Mouse (Mus musculus) hindbrain, embryonic 13.5 days (tissue): ENCODE data around the gene Slamf9. TPM values are rescaled to one million over a fixed set of nuclear protein-coding genes. Genes with fewer than 3 reads are reported as not detected.

Experiments
- ATAC-seq: fragments of 200-750 bp; cut with Nextera tagmentation; 2 replicates; pipeline ENCODE4 v1.8.0; 2017; ENCODE audit warnings: moderate TSS enrichment; ENCODE audit not compliant: low FRiP score
- H3K27ac ChIP-seq: fragments of 300-500 bp; sonication (generic); 2 replicates; pipeline ENCODE4 v1.5.1; 2015; ENCODE audit warnings: inconsistent platforms, mild to moderate bottlenecking, moderate library complexity
- H3K27me3 ChIP-seq: fragments of 300-500 bp; sonication (generic); 2 replicates; pipeline ENCODE4 v1.6.1; 2015; ENCODE audit warnings: mild to moderate bottlenecking, inconsistent platforms
- H3K36me3 ChIP-seq: fragments of 300-500 bp; sonication (generic); 2 replicates; pipeline ENCODE4 v1.6.1; 2015; ENCODE audit warnings: mild to moderate bottlenecking, inconsistent platforms
- H3K4me1 ChIP-seq: fragments of 300-500 bp; sonication (generic); replicated peaks from 2 replicates; pipeline ENCODE4 v1.6.1; 2015; ENCODE audit warnings: inconsistent platforms
- H3K4me2 ChIP-seq: fragments of 300-500 bp; sonication (generic); 2 replicates; pipeline ENCODE4 v1.6.1; 2015; ENCODE audit warnings: inconsistent platforms, mild to moderate bottlenecking, moderate library complexity
- H3K4me3 ChIP-seq: fragments of 300-500 bp; sonication (generic); 2 replicates; pipeline ENCODE4 v1.5.1; 2015; ENCODE audit warnings: mild to moderate bottlenecking, inconsistent platforms
- H3K9ac ChIP-seq: fragments of 300-500 bp; sonication (generic); 2 replicates; pipeline ENCODE4 v1.6.1; 2015; ENCODE audit warnings: mild to moderate bottlenecking, inconsistent platforms
- H3K9me3 ChIP-seq: fragments of 300-500 bp; sonication (generic); 2 replicates; pipeline ENCODE4 v1.6.1; 2016; ENCODE audit warnings: inconsistent platforms
- WGBS: fragments of 180-500 bp; shearing (Covaris S2); methylation state at CpG from one replicate; pipeline ENCODE4 v1.1.7; 2015; 5-methylcytosine and 5-hydroxymethylcytosine counted together
- polyA plus RNA-seq: library from polyadenylated mRNA; unstranded; fragments of >200 nt; fragmentation: Nextera tagmentation; extraction: Ambion mirVana; gene quantifications from 2 replicates; pipeline ENCODE4 v1.2.1, GENCODE M21; 2015

The Slamf9 gene
- polyA plus RNA-seq, 1 experiment from 2014 or later: not detected

DNA sequence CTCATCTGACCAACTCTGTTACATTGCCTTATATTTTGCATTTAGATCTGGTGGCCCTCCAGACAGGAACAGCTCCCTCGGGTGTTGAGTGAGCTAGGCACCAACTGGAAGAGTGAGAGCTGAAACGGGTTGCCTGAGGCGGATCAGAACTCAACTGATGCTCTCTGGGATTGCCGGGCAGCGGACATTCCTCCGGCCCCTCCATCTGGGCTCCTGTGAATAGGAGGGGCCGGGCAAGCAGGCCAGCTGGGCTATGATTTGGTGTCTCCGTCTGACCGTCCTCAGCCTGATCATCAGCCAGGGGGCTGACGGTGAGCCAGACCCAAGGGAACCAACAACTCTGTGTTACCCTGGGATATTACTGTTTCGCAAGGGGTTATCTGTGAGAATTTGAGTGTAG lies 9.1 kb downstream of the Slamf9 start:
- Histone ChIP-seq H3K4me1 (peaks cover 71% of the 10 kb centered on the region), H3K9me3 (no peaks in the 10 kb centered on the region), H3K4me2 (peak overlapping the region; percentile 91), H3K27me3 (peaks cover 9% of the 10 kb centered on the region; the same call in 1 of the 2 replicates), H3K4me3 (peak overlapping the region; percentile 70), H3K36me3 (peaks cover 17% of the 10 kb centered on the region), H3K9ac (peak overlapping the region; percentile 84), H3K27ac (no peak overlapping the region)
- 24% methylated on average over 11 of the region's 11 CpGs for WGBS
- ATAC-seq: no peak

DNA sequence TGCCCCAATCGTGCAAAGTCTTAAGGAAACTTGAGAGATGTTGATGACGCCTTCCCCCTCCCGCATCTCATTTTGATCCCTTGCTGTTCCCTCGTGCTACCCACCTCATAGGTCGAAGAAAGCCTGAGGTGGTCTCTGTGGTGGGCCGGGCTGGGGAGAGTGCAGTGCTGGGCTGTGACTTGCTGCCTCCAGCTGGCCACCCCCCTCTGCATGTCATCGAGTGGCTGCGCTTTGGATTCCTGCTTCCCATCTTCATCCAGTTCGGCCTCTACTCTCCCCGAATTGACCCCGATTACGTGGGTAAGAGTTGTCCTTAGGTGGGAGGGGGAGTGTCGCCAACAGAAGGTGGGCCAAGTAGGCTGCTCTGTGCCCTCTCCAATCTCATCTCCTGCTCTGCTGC lies 9.5 kb downstream of the Slamf9 start:
- H3K4me2 ChIP-seq: peak overlapping the region; percentile 91
- H3K4me1 ChIP-seq: peaks cover 71% of the 10 kb centered on the region
- WGBS: 55% methylated on average over 13 of the region's 13 CpGs
- H3K9me3 ChIP-seq: no peaks in the 10 kb centered on the region
- peaks cover 20% of the 10 kb centered on the region for H3K36me3 ChIP-seq
- H3K9ac ChIP-seq: peak overlapping the region; percentile 84
- ATAC-seq: no peak
- no peak overlapping the region for H3K27ac ChIP-seq
- peaks cover 9% of the 10 kb centered on the region; the same call in 1 of the 2 replicates for H3K27me3 ChIP-seq
- H3K4me3 ChIP-seq: peak overlapping the region; percentile 70

DNA sequence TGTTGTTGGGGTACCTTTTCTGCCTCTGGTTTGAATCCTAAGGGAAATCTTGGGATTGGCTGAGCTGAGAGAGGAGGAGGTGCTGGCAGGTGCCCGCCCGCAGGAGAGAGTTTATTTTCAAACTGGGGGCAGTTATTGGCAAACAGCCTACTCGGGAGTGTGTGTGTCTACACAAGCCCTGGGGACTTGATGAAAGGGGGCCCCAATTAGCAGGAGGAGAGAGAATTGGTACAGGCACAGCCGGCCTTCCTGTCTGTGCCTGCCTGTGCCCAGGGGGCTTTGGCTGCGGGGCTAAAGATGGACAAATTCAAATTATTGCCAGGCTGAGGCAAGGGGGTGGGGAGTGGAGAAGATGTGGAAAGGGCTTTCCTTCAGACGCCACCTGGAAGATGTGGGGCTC lies 10.7 kb downstream of the Slamf9 start:
- Histone ChIP-seq H3K9ac (peak overlapping the region; percentile 84), H3K36me3 (peaks cover 22% of the 10 kb centered on the region), H3K9me3 (no peaks in the 10 kb centered on the region), H3K27ac (peak overlapping the region; percentile 63), H3K27me3 (no peaks in the 10 kb centered on the region), H3K4me3 (peak overlapping the region; percentile 70), H3K4me1 (peaks cover 79% of the 10 kb centered on the region), H3K4me2 (peak overlapping the region; percentile 91)
- ATAC-seq: no peak
- WGBS: 16% methylated on average over 6 of the region's 6 CpGs

DNA sequence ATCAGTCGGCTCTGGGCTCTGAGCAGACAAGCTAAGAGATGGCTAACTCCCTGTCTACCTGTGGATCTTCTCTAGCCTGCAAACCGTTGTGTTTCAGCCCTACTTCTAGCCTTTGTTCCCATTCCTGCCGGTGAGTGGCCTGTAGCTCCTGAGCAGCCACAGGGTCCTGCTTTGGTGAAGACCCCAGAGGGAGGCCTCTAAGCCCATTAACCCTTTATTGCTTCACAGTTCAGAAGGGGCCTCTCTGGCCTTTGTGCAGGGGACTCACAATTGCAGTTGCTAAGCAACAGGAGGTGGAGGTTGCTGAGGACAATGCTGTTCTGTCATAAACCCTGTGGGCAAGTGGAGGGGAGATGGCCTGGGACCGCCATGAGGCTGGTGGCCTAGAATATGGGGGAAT lies 11.1 kb downstream of the Slamf9 start:
- Histone ChIP-seq H3K36me3 (peaks cover 26% of the 10 kb centered on the region), H3K4me3 (peak overlapping the region; percentile 70), H3K9ac (peak overlapping the region; percentile 84), H3K27ac (peak overlapping the region; percentile 63), H3K27me3 (no peaks in the 10 kb centered on the region), H3K4me2 (peak overlapping the region; percentile 91), H3K4me1 (peaks cover 76% of the 10 kb centered on the region), H3K9me3 (no peaks in the 10 kb centered on the region)
- no peak for ATAC-seq
- 15% methylated on average over 4 of the region's 4 CpGs for WGBS

DNA sequence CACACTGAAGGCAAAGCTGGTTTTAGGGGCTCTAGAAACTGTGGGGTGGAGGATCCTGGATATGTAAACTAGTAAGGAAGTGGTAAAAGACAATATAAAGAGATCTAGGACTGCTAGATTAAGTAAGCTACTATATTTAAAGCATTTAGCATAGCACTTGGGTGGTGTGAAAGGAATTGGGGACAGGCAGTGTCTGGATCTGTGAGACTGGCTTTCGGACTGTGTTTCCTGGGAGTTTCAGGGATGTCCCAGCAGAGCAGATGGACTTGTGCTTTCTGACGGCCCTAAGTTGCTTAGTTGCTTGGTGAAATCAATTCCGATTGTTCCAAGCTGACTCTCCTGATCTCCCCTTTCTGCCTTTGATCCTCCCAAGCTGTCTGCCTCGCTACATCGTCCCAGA lies 11.5 kb downstream of the Slamf9 start:
- Histone ChIP-seq H3K9me3 (no peaks in the 10 kb centered on the region), H3K36me3 (peaks cover 30% of the 10 kb centered on the region), H3K27ac (peak overlapping the region; percentile 63; the same call in 1 of the 2 replicates), H3K4me2 (peak overlapping the region; percentile 91), H3K4me3 (peak overlapping the region; percentile 70), H3K4me1 (peaks cover 72% of the 10 kb centered on the region), H3K9ac (peak overlapping the region; percentile 84), H3K27me3 (no peaks in the 10 kb centered on the region)
- ATAC-seq: no peak
- 37% methylated on average over 5 of the region's 5 CpGs for WGBS

DNA sequence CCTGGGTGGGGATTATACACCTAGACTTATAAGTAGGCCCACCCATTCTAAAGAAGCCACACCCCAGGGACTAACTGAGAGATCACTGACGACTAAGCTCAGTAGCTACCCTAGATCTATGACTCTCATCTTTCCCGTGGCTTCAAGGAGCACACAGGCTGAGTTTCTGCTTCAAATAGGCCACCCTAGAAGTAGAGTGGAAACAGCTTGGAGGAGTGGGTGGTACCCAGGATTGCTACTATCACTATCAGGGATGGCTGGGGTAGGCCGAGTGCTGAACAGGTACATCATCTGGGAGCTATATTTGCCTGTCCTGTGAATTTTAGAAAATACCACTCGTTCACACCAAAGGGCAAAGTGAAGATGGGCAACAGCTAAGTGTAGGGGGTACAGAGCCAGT lies 12.7 kb downstream of the Slamf9 start:
- Histone ChIP-seq H3K4me1 (peaks cover 67% of the 10 kb centered on the region), H3K4me3 (no peak overlapping the region), H3K27ac (no peak overlapping the region), H3K27me3 (no peaks in the 10 kb centered on the region), H3K4me2 (no peak overlapping the region), H3K9me3 (no peaks in the 10 kb centered on the region), H3K9ac (no peak overlapping the region), H3K36me3 (peaks cover 42% of the 10 kb centered on the region)
- ATAC-seq: no peak
- 83% methylated on average over 4 of the region's 4 CpGs for whole genome bisulfite sequencing

DNA sequence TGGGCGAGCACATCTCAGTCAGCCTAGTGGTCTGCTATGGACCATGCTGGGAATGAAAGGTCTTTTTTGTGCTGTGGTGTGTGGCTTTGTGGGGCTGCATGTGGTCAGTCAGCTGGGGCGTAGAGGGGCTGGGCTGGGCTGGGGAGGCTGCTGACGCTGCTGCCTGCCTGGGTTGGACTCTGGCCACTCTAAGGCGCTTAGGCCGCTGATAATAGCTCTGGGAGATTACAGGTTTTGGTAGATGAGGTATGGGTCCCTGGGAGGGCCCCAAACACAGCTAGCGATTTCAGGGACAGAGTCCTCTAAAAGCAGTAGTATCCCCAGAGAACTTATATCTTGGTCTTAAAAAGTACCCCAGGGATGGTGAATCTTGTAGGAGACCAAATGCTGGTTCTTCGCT lies 13.7 kb downstream of the Slamf9 start:
- ATAC-seq: no peak
- H3K4me1 ChIP-seq: peaks cover 60% of the 10 kb centered on the region

DNA sequence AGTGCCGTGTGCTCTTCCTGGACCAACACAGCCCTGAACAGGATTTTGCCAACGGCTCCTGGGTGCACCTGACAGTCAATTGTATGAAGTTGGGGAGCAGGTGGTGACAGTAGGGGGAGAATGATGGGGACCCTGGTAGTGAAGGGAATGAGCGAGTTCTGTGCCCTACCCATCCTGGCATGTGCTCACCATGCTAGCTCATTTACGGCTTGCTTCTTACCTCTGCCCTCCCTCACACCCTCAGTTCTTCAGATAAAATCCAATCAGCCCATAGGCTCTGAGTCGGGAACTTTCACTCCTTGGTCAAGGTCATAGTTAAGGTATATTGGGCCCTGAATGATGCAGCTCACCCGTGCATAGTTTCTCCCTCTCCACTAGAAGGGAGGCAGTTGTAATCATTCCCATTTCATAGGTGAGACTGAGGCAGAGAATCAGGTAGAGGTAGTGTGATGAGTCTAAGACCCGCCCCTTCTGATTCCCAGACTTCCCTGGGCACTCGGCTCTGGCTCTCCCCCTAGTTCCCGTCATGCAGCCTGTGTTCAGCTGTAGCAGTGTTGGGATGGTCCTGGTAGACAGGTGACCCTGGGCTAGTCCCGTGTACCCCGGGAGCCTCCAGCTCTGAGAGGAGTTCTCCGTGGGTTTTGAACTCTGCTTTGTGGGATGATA lies 14.6 kb downstream of the Slamf9 start:
- Histone ChIP-seq H3K4me3 (0 out of 2 replicates have a peak overlapping the region, but pooled peaks have one; percentile 23), H3K4me2 (peak overlapping the region; percentile 49), H3K9ac (no peak overlapping the region), H3K4me1 (peaks cover 51% of the 10 kb centered on the region), H3K27me3 (no peaks in the 10 kb centered on the region), H3K27ac (peak overlapping the region; percentile 13; the same call in 1 of the 2 replicates), H3K36me3 (peaks cover 57% of the 10 kb centered on the region), H3K9me3 (no peaks in the 10 kb centered on the region)
- peak; percentile 23; the same call in 1 of the 2 replicates for ATAC-seq
- WGBS: 60% methylated on average over 12 of the region's 12 CpGs

More for the DNA sequence above, 13.7 kb downstream of the Slamf9 start:
- H3K9me3 ChIP-seq: no peaks in the 10 kb centered on the region
- no peak overlapping the region for H3K4me2 ChIP-seq
- 83% methylated on average over 7 of the region's 7 CpGs for WGBS
- H3K27ac ChIP-seq: no peak overlapping the region
- H3K27me3 ChIP-seq: no peaks in the 10 kb centered on the region
- peak overlapping the region; percentile 35; the same call in 1 of the 2 replicates for H3K9ac ChIP-seq
- peaks cover 52% of the 10 kb centered on the region for H3K36me3 ChIP-seq
- no peak overlapping the region for H3K4me3 ChIP-seq

DNA sequence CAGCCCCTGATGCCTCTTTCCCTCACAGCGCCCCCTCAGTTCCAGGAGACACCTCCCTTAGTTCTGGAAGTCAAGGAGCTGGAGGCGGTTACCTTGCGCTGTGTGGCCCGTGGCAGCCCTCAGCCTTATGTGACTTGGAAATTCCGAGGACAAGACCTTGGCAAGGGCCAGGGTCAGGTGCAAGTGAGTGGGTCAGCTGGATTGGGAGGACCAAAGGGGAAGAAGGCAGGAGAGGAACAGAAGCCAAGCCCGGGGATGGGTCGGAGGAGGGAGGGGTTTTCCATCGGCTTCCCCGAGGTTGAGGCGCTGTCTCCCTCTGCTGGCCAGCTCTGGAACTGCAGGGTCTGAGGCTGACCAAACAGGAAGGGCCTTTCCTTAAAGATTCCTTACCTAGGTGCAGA lies 15.1 kb downstream of the Slamf9 start:
- Histone ChIP-seq H3K9me3 (no peaks in the 10 kb centered on the region), H3K27me3 (no peaks in the 10 kb centered on the region), H3K4me2 (peak overlapping the region; percentile 49), H3K4me3 (peak overlapping the region; percentile 23; the same call in 1 of the 2 replicates), H3K27ac (peak overlapping the region; percentile 13; the same call in 1 of the 2 replicates), H3K4me1 (peaks cover 46% of the 10 kb centered on the region), H3K9ac (no peak overlapping the region), H3K36me3 (peaks cover 62% of the 10 kb centered on the region)
- WGBS: 6% methylated on average over 10 of the region's 10 CpGs
- ATAC-seq: peak; percentile 55

DNA sequence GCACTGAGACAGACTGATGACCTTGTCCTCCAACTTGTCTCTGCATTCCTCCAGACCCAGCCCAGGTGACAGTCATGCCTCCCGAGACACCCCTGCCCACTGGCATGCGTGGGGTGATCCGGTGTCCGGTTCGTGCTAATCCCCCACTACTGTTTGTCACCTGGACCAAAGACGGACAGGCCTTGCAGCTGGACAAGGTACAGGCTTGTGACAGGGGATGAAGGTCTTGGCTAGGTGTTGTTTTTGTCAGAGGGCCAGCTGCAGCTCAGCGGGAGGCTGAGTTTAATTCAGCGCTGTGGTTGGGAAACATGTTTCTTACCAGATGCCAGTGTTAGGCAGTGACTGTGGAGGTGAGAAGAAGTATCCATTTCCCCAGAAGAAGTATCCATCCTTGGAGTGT lies 16.9 kb downstream of the Slamf9 start:
- Histone ChIP-seq H3K4me1 (peaks cover 28% of the 10 kb centered on the region), H3K27me3 (peaks cover 5% of the 10 kb centered on the region; the same call in 1 of the 2 replicates), H3K4me2 (no peak overlapping the region), H3K4me3 (no peak overlapping the region), H3K27ac (no peak overlapping the region), H3K9ac (0 out of 2 replicates have a peak overlapping the region, but pooled peaks have one; percentile 2), H3K36me3 (peaks cover 78% of the 10 kb centered on the region), H3K9me3 (no peaks in the 10 kb centered on the region)
- WGBS: 91% methylated on average over 8 of the region's 8 CpGs
- ATAC-seq: no peak

DNA sequence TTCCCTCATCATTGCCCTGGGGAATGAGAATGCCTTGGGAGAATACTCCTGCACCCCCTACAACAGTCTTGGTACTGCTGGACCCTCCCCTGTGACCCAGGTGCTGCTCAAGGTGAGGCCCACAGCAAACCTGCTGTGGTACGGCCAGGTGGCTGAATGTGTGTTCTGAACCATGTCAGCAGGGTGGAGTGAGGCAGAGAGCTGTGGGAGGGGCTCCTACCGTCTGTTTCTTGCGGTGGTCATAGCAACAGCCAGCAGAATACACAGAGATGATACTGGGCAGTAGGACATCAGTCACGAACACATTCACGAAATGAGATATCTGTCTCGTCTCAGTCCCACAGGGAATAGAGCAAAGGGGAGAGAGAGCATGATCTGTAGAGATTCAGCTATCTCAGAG lies 18.4 kb downstream of the Slamf9 start:
- 69% methylated on average over 6 of the region's 6 CpGs for WGBS
- H3K36me3 ChIP-seq: peaks cover 84% of the 10 kb centered on the region
- no peak overlapping the region for H3K4me3 ChIP-seq
- peaks cover 19% of the 10 kb centered on the region for H3K27me3 ChIP-seq
- no peak for ATAC-seq
- H3K9me3 ChIP-seq: no peaks in the 10 kb centered on the region
- H3K4me1 ChIP-seq: peaks cover 13% of the 10 kb centered on the region
- no peak overlapping the region for H3K27ac ChIP-seq
- H3K4me2 ChIP-seq: no peak overlapping the region
- no peak overlapping the region for H3K9ac ChIP-seq

DNA sequence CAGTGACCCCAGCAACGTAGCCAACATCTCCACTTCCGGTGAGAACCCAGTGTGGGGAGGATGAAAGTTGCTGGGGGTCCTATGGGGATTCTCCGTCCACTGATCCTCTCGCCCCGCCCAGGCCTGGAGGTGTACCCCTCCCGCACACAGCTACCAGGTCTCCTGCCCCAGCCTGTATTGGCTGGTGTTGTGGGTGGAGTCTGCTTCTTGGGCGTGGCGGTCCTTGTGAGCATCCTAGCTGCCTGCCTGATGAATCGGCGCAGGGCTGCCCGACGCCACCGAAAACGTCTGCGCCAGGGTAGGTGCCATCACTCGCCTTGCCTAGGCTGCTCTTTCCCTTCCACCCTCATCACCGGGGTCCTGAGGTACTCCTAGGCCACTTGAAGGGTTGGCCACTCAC lies 20.9 kb downstream of the Slamf9 start:
- Histone ChIP-seq H3K4me2 (no peak overlapping the region), H3K9ac (no peak overlapping the region), H3K36me3 (peaks cover 81% of the 10 kb centered on the region), H3K27ac (no peak overlapping the region), H3K27me3 (peaks cover 44% of the 10 kb centered on the region), H3K9me3 (no peaks in the 10 kb centered on the region), H3K4me1 (peaks cover 18% of the 10 kb centered on the region), H3K4me3 (no peak overlapping the region)
- ATAC-seq: no peak
- 81% methylated on average over 17 of the region's 17 CpGs for WGBS

DNA sequence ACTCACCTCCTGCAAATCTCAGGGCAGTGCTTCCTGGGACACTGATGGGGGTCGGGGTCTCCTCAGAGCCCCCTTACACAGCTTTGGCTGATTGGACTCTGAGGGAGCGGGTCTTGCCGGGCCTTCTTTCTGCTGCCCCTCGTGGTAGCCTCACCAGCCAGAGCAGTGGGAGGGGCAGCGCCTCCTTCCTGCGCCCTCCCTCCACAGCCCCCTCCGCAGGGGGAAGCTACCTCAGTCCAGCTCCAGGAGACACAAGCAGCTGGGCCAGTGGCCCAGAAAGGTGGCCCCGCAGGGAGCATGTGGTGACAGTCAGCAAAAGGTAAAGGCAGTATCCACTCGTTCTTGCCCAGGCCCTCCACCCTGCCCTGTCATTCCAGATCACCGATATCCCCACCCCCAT lies 22.3 kb downstream of the Slamf9 start:
- Histone ChIP-seq H3K9me3 (no peaks in the 10 kb centered on the region), H3K27me3 (peaks cover 58% of the 10 kb centered on the region), H3K4me3 (no peak overlapping the region), H3K4me2 (no peak overlapping the region), H3K27ac (no peak overlapping the region), H3K4me1 (peaks cover 29% of the 10 kb centered on the region), H3K36me3 (peaks cover 67% of the 10 kb centered on the region), H3K9ac (no peak overlapping the region)
- ATAC-seq: no peak
- WGBS: 83% methylated on average over 10 of the region's 10 CpGs
